Mouse (Mus musculus): ENCODE measurements around the gene Klkb1. TPM values are rescaled to one million over a fixed set of nuclear protein-coding genes. Genes with fewer than 3 reads are reported as not detected.
"Not testable (repeated sequence)": the region's sequence is repeated elsewhere in the genome, so short reads cannot be mapped to it uniquely, and the experiment has no call there.

Klkb1 gene
- not detected in 2 replicates for polyA plus RNA-seq (2015; fragmentation: Nextera tagmentation; extraction: Ambion mirVana)

- DNase-seq (ENCODE audit: low spot score), result no peak
Measured at GRCm38 (mm10) chr8:45294687-45295086, at the start of gene Klkb1. TSS of gene Klkb1 (minus strand) at chr8:45294859.

GRCm38 (mm10) chr8:45344298-45344697 lies 49.6 kb upstream of the Klkb1 start:
- no peak for DNase-seq (ENCODE audit: low spot score)

GRCm38 (mm10) chr8:45341630-45342628 lies 47.3 kb upstream of the Klkb1 start:
- DNase-seq (ENCODE audit: low spot score), result no peak

GRCm38 (mm10) chr8:45333493-45333892 lies 38.8 kb upstream of the Klkb1 start:
- DNase-seq (ENCODE audit: low spot score), result no peak

GRCm38 (mm10) chr8:45332685-45333409 lies 38.2 kb upstream of the Klkb1 start, which contains the start of gene Cyp4v3:
TSS of gene Cyp4v3 (minus strand) at chr8:45333216.
- DNase-seq (ENCODE audit: low spot score), result peak; percentile 36

- no peak for DNase-seq (ENCODE audit: low spot score)
Measured at GRCm38 (mm10) chr8:45330856-45331255, 36.2 kb upstream of the Klkb1 start.

- no peak for DNase-seq (ENCODE audit: low spot score)
Measured at GRCm38 (mm10) chr8:45329206-45329980, 34.7 kb upstream of the Klkb1 start.

- not testable (repeated sequence) for DNase-seq (ENCODE audit: low spot score)
Measured at GRCm38 (mm10) chr8:45327076-45327475, 32.4 kb upstream of the Klkb1 start.

- no peak for DNase-seq (ENCODE audit: low spot score)
Measured at GRCm38 (mm10) chr8:45324151-45324550, 29.5 kb upstream of the Klkb1 start.

- DNase-seq (ENCODE audit: low spot score), result no peak
Measured at GRCm38 (mm10) chr8:45321365-45321764, 26.7 kb upstream of the Klkb1 start.

GRCm38 (mm10) chr8:45320930-45321329 lies 26.3 kb upstream of the Klkb1 start:
- DNase-seq (ENCODE audit: low spot score), result no peak

GRCm38 (mm10) chr8:45310967-45311366 lies 16.3 kb upstream of the Klkb1 start:
- DNase-seq (ENCODE audit: low spot score), result no peak

- no peak for DNase-seq (ENCODE audit: low spot score)
Measured at GRCm38 (mm10) chr8:45308366-45308765, 13.7 kb upstream of the Klkb1 start, which contains the start of gene Gm45753. TSS of gene Gm45753 (minus strand) at chr8:45308466.

GRCm38 (mm10) chr8:45305479-45305878 lies 10.8 kb upstream of the Klkb1 start:
- DNase-seq (ENCODE audit: low spot score), result no peak

GRCm38 (mm10) chr8:45304354-45304753 lies 9.7 kb upstream of the Klkb1 start:
- no peak for DNase-seq (ENCODE audit: low spot score)

- DNase-seq (ENCODE audit: low spot score), result no peak
Measured at GRCm38 (mm10) chr8:45302390-45302789, 7.7 kb upstream of the Klkb1 start.

GRCm38 (mm10) chr8:45295276-45295675 lies 617 bp upstream of the Klkb1 start:
- DNase-seq (ENCODE audit: low spot score), result no peak

GRCm38 (mm10) chr8:45291790-45292189 lies 2.9 kb downstream of the Klkb1 start:
- no peak for DNase-seq (ENCODE audit: low spot score)

- no peak for DNase-seq (ENCODE audit: low spot score)
Measured at GRCm38 (mm10) chr8:45281630-45282029, 13.0 kb downstream of the Klkb1 start.

- DNase-seq (ENCODE audit: low spot score), result no peak
Measured at GRCm38 (mm10) chr8:45277453-45277852, 17.2 kb downstream of the Klkb1 start.

GRCm38 (mm10) chr8:45274317-45274716 lies 20.3 kb downstream of the Klkb1 start:
- no peak for DNase-seq (ENCODE audit: low spot score)
